Mouse (Mus musculus): ENCODE data around the gene Gm8126. TPM values are rescaled to one million over a fixed set of nuclear protein-coding genes. Genes with fewer than 3 reads are reported as not detected.

The Gm8126 gene
- polyA plus RNA-seq, 2 experiments, result not detected

Other genes with a start within 250 kb of the Gm8126 start
- not detected in 2 replicates for gene Gm10376, start 243.0 kb upstream of the Gm8126 start, polyA plus RNA-seq (2012; rRNA removed)
- gene Gm10376, start 243.0 kb upstream of the Gm8126 start, polyA plus RNA-seq (2014; fragmentation: Nextera tagmentation; extraction: Ambion mirVana), result not detected in 2 replicates
- gene Gm8094, start 182.0 kb upstream of the Gm8126 start, polyA plus RNA-seq (2012; rRNA removed), result not detected in 2 replicates
- gene Gm8094, start 182.0 kb upstream of the Gm8126 start, polyA plus RNA-seq (2014; fragmentation: Nextera tagmentation; extraction: Ambion mirVana), result not detected in 2 replicates
- gene Gm8104, start 158.0 kb upstream of the Gm8126 start, polyA plus RNA-seq (2012; rRNA removed), result not detected in 2 replicates
- not detected in 2 replicates for gene Gm8104, start 158.0 kb upstream of the Gm8126 start, polyA plus RNA-seq (2014; fragmentation: Nextera tagmentation; extraction: Ambion mirVana)
- not detected in 2 replicates for gene Gm7233, start 78.8 kb upstream of the Gm8126 start, polyA plus RNA-seq (2012; rRNA removed)
- not detected in 2 replicates for gene Gm7233, start 78.8 kb upstream of the Gm8126 start, polyA plus RNA-seq (2014; fragmentation: Nextera tagmentation; extraction: Ambion mirVana)
- gene Gm8122, start 23.3 kb upstream of the Gm8126 start, polyA plus RNA-seq (2012; rRNA removed), result not detected in 2 replicates
- not detected in 2 replicates for gene Gm8122, start 23.3 kb upstream of the Gm8126 start, polyA plus RNA-seq (2014; fragmentation: Nextera tagmentation; extraction: Ambion mirVana)
- not detected in 2 replicates for gene Gm9732, start 16.4 kb downstream of the Gm8126 start, polyA plus RNA-seq (2012; rRNA removed)
- not detected in 2 replicates for gene Gm9732, start 16.4 kb downstream of the Gm8126 start, polyA plus RNA-seq (2014; fragmentation: Nextera tagmentation; extraction: Ambion mirVana)
- gene Gm8127, start 35.2 kb downstream of the Gm8126 start, polyA plus RNA-seq (2012; rRNA removed), result not detected in 2 replicates
- not detected in 2 replicates for gene Gm8127, start 35.2 kb downstream of the Gm8126 start, polyA plus RNA-seq (2014; fragmentation: Nextera tagmentation; extraction: Ambion mirVana)
- gene 1700001F09Rik, start 89.2 kb downstream of the Gm8126 start, polyA plus RNA-seq (2012; rRNA removed), result not detected in 2 replicates
- not detected in 2 replicates for gene 1700001F09Rik, start 89.2 kb downstream of the Gm8126 start, polyA plus RNA-seq (2014; fragmentation: Nextera tagmentation; extraction: Ambion mirVana)
- not detected in 2 replicates for gene Gm8138, start 157.7 kb downstream of the Gm8126 start, polyA plus RNA-seq (2012; rRNA removed)
- not detected in 2 replicates for gene Gm8138, start 157.7 kb downstream of the Gm8126 start, polyA plus RNA-seq (2014; fragmentation: Nextera tagmentation; extraction: Ambion mirVana)